Mouse (Mus musculus): ENCODE measurements at regions not wholly inside any gene's neighbourhood (a gene's known extent, or its start where the extent isn't known, plus 50 kb on each side); places are given as distances from the start of the nearest gene placed in this dataset.

DNA sequence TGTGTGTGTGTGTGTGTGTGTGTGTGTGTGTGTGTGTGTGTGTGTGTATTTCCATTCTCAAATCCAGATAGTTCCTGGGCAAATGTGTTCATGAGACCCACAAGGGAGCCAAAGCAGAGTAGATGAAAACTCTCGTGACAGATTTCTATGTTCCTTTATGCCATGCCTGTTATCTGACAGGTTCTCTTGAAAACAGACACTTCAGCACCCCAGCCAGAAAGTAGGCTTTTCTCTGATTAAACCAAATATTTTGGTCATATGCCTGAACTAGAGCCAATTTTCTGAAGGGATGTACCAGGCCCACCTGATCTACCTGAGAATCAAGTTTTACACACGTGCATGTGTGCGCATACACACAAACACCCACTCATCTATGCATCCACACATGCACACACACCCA lies 95.5 kb downstream of the Psat1 start:
- DNase-seq: no peak

- DNase-seq: no peak
Measured at GRCm38 (mm10) chr19:15850722-15851121, 96.4 kb downstream of the Psat1 start.

- no peak for DNase-seq
Measured at GRCm38 (mm10) chr19:15849235-15849634, 97.9 kb downstream of the Psat1 start.

DNA sequence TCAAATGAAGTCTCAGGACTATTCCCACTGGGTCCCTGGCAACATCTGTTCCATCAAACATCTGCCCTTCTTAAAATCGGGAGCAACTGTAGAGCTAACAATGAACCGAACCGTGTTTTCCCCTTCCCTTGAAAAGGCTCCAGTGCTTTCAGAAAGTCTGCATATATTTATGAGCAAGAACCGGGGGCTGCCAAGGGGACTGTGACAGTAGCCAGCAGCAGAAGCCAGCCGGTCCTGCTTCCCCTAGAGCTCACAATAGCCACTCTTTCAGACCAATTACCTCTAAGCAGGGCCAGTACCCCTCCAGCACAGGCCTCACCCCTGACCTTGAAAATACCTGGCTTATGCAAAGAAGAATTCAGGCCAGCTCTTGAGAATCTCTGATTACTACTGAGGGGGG lies 108.8 kb downstream of the Psat1 start:
- no peak for DNase-seq

DNA sequence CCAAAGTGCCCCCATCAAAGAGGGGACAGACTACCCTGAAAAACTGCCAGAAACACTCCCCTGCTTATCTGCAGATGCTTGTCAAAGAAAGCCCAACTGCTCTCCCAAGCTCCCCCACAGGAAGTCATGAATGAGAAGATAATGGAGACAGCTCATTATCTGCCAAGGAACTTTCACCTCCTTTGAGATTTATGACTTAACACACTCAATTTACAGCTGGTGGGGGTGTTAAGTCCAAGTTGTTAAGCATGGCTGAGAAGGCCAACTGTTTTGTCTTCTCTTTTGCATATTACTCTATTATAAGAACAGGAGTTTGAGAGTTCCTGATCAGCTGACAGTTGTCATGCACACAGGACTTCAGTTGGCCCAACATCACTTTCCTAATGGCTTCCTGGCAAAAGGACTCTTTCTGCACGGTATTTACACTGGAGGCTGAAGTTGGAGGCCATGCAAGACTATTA lies 109.4 kb downstream of the Psat1 start:
- DNase-seq: no peak

DNA sequence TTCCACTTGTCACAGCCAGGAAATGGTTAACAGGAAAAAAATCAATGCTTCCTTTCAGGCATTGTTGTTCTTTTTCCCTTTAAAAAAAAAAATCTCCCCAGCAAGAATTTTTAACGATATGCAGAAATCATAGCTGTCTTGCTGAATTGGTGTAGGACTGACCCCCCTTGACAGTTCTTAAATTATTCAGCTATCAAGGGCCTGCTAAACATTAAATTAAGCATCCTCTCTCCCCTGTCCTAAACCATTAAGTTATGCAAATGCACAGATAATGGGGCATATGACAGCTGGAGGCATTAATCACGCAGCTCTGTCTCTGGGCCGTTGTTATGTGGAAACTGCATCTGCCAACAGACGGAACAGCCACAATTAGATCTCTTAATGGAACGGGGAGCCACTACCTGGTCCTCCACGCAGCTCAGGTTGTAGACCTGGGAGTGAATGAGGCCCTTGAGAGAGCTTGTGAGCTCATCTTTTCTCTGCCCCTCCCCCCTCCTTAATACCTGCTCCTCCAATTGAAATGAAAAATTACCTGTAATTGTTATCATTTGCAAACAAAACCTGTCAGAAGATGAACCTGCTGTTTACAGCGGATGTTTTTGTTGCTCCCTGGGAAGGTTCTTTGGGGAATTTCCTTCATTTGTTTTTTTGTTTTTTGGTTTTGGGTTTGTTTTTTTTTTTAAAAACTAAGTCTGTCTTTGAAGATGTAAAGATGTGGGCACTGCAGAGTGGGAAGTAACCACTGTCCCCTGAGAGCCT lies 110.0 kb downstream of the Psat1 start:
- DNase-seq: no peak

GRCm38 (mm10) chr19:15836201-15836955 lies 110.8 kb downstream of the Psat1 start:
- no peak for DNase-seq

GRCm38 (mm10) chr19:15830385-15830784 lies 116.8 kb downstream of the Psat1 start:
- no peak for DNase-seq

GRCm38 (mm10) chr19:15829158-15829557 lies 118.0 kb downstream of the Psat1 start:
- DNase-seq: no peak

DNA sequence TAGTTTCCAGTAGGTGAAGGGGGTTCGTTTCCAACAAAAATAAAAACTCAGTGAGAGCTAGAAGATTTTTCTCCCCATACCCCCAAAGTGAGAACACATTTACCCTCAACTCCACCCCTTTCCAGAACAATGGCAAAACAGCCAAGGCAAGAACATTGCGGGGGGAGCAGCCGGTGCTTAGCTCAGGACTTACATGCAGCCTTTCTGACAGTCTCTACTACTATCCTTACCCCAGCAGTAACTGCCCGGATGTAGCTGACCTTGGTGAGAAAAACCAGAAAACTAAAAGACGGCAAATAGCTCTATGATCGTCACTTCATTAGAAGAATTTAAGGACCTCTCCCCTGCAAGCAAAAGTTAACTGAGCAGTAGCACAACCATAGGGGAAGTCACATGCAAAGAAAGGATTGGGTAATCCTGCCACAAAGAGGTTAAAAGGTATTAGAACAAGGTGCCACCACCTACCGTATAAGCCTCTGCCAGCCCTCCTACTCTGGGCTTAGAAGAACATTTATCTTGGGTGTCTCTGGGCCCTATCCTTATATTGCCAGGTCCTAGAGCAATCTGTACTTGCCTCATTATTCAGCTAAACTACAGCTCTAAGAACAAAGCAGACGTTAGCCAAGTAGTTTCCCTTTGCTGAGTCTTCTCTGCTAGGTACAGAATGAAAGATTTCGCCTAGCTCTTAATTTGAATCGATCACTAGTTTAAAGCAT lies 119.0 kb downstream of the Psat1 start:
- no peak for DNase-seq

DNA sequence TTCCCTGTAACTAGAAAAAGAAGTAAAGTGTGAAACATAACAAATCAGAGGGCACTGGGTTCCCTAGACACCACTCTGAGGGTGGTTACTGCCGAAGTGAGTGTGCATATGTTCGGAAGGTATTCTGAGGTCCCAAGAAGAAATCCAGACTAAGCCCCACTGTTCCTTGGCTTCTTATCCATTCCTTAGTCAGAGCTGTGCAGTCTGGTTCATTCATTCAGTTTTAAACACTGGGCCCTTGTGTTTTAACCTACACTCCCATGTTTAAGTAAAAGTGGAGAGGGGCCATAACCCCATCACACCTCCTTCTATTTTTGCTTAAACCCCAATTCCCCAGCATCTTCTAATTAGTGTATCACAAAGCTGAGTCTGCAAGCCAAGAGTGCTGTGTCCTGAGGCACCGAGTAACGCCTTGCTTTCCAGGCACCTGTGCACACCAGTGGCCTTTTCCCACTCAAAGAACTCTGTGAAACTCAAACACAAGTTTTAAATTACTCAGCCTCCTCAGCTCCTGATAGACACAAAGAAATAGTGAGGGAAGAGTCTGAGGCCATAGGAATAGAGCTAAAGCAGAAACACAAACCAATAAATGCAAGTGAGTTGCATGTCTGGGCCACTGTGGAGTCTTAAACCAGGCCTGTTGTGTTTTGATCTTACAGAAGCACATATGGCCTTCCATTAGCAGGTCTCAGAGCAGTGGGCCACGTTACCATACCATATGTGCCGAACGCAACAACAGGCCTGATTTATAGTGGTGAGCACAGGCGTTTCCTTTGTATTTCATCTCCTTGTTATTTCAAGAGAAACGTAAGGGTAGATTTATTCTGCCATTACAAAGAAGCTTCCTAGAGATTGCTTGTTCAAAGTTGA lies 119.8 kb downstream of the Psat1 start:
- no peak for DNase-seq

DNA sequence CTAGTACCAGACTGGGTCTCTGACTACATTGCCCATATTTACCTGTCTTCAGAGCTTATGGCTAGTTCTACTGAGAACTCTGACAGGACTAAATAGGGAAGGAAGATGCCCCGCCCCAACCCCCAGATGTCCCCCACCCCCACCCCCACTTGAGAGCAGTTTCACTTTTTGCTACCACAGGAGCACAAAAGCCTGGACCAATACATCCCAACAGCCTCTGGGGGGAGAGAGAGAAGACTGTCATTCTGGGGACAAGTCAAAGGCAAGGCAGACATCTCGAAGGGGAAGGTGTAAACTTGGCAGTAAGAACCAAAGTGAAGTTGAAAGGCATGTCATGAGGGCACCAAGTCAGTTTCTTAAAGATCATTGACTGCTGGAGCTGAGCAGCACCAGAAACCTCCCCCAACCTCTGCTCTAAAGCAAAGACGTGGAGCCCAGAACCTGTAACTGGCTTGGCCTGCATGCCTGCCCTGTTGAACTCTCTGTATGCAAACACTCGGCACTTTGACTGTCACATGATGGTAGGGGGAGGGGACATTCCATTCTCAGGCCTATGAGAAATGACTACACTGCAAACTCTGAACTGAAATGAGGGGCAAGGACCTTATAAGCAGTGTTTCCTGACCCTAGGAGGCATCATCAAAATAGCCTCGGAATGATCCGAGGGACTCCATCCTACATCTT lies 123.3 kb downstream of the Psat1 start:
- no peak for DNase-seq

GRCm38 (mm10) chr19:15820020-15820419 lies 127.1 kb downstream of the Psat1 start:
- no peak for DNase-seq

DNA sequence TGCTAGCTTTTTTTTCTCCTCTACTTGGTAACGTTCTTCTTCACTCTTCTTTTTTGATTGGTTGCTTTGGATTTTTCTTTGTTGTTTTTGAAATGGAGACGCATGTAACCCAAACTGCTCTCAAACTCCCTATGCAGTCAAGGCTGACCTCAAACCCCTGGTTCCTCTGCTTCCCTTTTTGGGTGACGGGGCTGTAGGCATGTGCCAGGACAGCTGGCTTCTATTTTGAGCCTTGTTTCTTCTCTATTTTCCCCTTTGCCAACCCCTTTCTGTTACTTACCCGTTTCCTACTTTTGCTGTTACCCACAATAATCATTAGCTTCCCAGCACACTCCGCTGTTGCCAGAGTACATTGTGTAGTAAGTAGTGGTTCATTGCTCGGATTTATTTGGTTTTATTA lies 132.0 kb downstream of the Psat1 start:
- no peak for DNase-seq

DNA sequence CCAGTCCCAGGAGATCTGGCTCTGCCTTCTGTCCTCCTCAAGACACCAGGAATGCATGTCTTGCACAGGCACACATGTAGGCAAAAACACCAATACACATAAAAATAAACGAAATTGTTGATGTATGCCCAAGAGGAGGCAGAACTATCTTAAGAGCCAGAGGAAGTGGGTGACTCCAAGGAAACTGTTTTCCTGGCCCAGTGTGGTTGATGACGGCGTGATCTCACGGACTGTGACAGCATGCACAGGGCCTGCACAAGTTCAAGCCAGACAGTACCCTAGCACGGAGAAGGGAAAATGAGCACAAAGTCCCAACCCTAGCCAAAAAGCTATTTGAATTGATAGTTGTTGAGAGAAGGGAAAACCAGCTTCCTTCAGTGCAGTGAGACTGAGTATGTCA lies 138.1 kb downstream of the Psat1 start:
- DNase-seq: no peak

DNA sequence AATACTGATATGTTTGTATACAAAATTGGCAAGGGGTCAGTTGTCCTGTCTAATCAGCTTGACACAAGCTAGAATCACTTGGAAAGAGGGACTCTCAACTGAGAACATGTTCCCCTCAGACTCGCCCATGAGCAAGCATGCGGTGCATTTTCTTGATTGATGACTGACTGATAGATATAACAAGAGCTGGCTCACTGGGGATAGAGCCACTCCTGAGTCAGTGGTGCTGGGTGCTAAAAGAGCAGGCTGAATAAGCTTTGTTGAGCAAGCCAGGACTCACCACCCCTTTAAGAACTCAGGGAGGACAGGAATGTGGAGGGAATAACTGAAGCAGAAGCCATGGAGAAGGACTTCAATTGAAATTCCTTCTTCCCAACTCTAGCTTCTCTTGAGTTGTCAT lies 139.5 kb downstream of the Psat1 start:
- no peak for DNase-seq

DNA sequence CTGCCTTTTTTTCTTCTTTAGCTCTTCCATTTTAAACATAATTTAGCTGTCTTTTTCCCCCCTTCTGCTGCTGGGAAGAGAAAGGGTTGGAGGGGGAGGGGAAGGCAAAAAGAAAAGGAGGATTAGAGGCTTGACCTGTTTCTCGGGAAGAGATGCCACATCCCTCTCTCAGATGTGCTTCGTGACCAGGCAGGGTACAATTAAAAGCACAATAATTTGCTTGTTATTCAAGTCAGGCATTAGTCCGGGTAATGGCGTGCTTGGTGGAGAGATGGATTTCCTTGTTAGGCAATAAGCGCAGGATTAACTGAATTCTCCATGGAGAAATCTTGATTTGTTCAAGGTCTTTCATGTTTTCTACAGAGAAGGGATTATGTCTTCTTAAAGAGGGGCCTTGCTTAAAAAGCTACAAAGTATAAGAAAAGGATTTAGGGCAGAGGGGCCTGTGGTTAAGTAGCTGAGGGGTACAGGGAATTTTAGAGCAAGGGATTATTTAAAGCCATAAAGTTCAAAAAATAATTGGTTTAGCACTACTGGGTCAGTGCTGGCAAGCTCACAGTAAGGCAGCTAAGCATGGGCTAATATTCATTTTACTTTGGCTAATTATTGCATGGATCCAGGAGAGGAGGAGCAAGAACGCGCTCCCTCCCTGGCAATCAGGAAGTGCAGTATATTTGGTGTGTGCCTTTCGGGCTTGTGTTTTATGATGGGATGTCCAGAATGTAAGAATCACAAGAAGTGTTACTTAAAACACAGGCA lies 143.8 kb downstream of the Psat1 start:
- DNase-seq: no peak

DNA sequence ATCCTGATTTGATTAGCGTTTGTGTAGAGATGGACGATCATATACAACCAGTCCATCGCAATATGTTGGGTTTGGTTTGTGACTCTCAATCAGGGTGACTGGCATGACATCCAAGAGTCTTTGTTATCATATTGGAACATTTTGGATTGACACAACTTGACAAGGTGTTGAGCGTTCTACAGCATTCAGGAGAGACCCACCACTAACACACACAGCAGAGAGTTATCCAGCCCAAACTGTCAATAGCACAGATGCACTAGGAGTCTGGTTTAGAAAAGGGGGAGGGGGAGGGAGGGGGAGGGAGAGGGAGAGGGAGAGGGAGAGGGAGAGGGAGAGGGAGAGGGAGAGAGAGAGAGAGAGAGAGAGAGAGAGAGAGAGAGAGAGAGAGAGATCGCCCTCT lies 144.5 kb downstream of the Psat1 start:
- no peak for DNase-seq

- DNase-seq: peak; percentile 84
Measured at GRCm38 (mm10) chr19:15801811-15802486, 145.2 kb downstream of the Psat1 start.
